Mouse (Mus musculus) thymus, adult 2 months (tissue): ENCODE results near the gene 1700021F05Rik.

Source experiments
- CTCF ChIP-seq: fragments of 200-500 bp; IDR thresholded peaks from 2 replicates; pipeline ENCODE4 v1.5.1; 2012; ENCODE audit warnings: mild to moderate bottlenecking, control low read depth, low read length, moderate library complexity, borderline replicate concordance; ENCODE audit not compliant: control insufficient read depth, poor library complexity, insufficient read depth; ENCODE audit errors: extremely low read depth
- POLR2A ChIP-seq: fragments of 200-500 bp; IDR thresholded peaks from 2 replicates; pipeline ENCODE4 v1.6.1; 2012; ENCODE audit warnings: mild to moderate bottlenecking, low read length, control low read depth, moderate library complexity; ENCODE audit not compliant: control insufficient read depth, poor library complexity, insufficient read depth; ENCODE audit errors: extremely low read depth

- no peak for TF ChIP-seq CTCF
- no peak for TF ChIP-seq POLR2A
These were observed 47.8 kb upstream of the 1700021F05Rik start for GRCm38 (mm10) chr10:43588470-43589177.
